Mouse (Mus musculus) CH12.LX (cell line): ENCODE measurements around the gene Bcl2l2.

Source experiments
- CHD2 ChIP-seq: IDR thresholded peaks from 2 replicates; pipeline ENCODE4 v1.6.1; 2011; ENCODE audit warnings: low read length, improper control_type of control experiment
- CTCF ChIP-seq, 2 experiments: IDR thresholded peaks in 1 of 2; conservative IDR thresholded peaks in 1 of 2; 2 replicates each; pipeline ENCODE4 v1.5.1; 2011 to 2012; ENCODE audit warnings: low read depth in 2 of 2, low read length in 2 of 2, improper control_type of control experiment in 1 of 2, inconsistent platforms in 1 of 2, mild to moderate bottlenecking in 1 of 2, moderate library complexity in 1 of 2
- EP300 ChIP-seq: IDR thresholded peaks from 2 replicates; pipeline ENCODE4 v1.6.1; 2011; ENCODE audit warnings: low read length, improper control_type of control experiment
- MAX ChIP-seq: IDR thresholded peaks from 2 replicates; pipeline ENCODE4 v1.6.1; 2011; ENCODE audit warnings: low read length, improper control_type of control experiment
- MXI1 ChIP-seq: IDR thresholded peaks from 2 replicates; pipeline ENCODE4 v1.6.1; 2011; ENCODE audit warnings: mild to moderate bottlenecking, low read depth, low read length, improper control_type of control experiment
- POLR2A ChIP-seq: IDR thresholded peaks from 2 replicates; pipeline ENCODE4 v1.6.1; 2011; ENCODE audit warnings: low read depth, mild to moderate bottlenecking, improper control_type of control experiment, low read length
- POLR2AphosphoS2 ChIP-seq: IDR thresholded peaks from 2 replicates; pipeline ENCODE4 v1.6.1; 2011; ENCODE audit warnings: low read depth, low read length, improper control_type of control experiment
- UBTF ChIP-seq: IDR thresholded peaks from 2 replicates; pipeline ENCODE4 v1.6.1; 2012; ENCODE audit warnings: low read depth, mild to moderate bottlenecking, inconsistent platforms, low read length, improper control_type of control experiment, moderate library complexity
- USF1 ChIP-seq: IDR thresholded peaks from 2 replicates; pipeline ENCODE4 v1.6.1; 2014; ENCODE audit warnings: low read depth, mild to moderate bottlenecking, inconsistent platforms, low read length, improper control_type of control experiment
- USF2 ChIP-seq: conservative IDR thresholded peaks from 2 replicates; pipeline ENCODE4 v1.6.1; 2011; ENCODE audit warnings: low read depth, low read length, improper control_type of control experiment
- ZC3H11A ChIP-seq: IDR thresholded peaks from 2 replicates; pipeline ENCODE4 v1.6.1; 2012; ENCODE audit warnings: low read depth, mild to moderate bottlenecking, inconsistent platforms, low read length, improper control_type of control experiment
- ZMIZ1 ChIP-seq: IDR thresholded peaks from 2 replicates; pipeline ENCODE4 v1.6.1; 2012; ENCODE audit warnings: low read depth, mild to moderate bottlenecking, inconsistent platforms, low read length, improper control_type of control experiment

DNA sequence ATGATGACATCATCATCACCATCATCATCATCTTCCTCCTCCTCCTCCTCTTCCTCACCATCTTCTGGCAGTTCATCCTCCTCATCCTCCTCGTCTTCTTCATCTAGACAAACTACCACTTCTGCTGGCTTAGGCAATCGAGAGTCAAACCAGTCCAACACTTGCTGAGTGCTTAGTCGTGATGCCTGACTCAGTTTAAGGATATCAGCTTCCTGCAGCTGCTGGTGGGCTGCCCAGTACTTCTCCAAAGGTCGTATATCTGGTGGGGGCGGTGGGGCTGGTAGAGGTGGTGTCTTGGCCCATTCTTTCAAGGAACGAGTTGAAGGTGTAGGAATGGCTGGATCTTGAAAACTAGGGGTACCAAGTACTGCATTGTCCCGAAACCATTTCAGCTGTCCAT lies 26.5 kb upstream of the Bcl2l2 start:
- TF ChIP-seq ZC3H11A (no peak), CTCF (conservative IDR thresholded peaks at IDR 0.05 in 1 of 2, IDR thresholded peaks at IDR 0.05 in 1 of 2; ENCODE audit: low read depth in 2 of 2, low read length in 2 of 2) (no peak), POLR2A (no peak), USF1 (no peak), EP300 (no peak), ZMIZ1 (no peak), CHD2 (no peak), MAX (no peak), MXI1 (no peak), UBTF (no peak), USF2 (no peak), POLR2AphosphoS2 (no peak)
